12 mouse cellular contexts compared by ENCODE assay signal in genomic region chr1:39944306-39944971, GRCm38 (mm10). TPM values are rescaled to one million over a fixed set of nuclear protein-coding genes. Genes with fewer than 3 reads are reported as not detected.
DNase-seq lines count a peak whose midpoint lies in the region; ATAC-seq and TF ChIP-seq lines count a peak whose summit lies in the region.
"Had no signal": no experiment of that assay in that cellular context is flagged by ENCODE, and none has a peak within 500 bp of the region (broad histone marks: within the 10 kb centered on the region; RNA-seq: fewer than 3 reads in every experiment).

No protein-coding gene starts in this region.

- H3K27me3 ChIP-seq in lung, embryonic 14.5 days (ENCODE audit: insufficient read depth, low read length) = no peaks in the 10 kb centered on the region
- H3K27me3 ChIP-seq in hindbrain, embryonic 14.5 days (ENCODE audit: control insufficient read depth, insufficient read depth, low read length) = no peaks in the 10 kb centered on the region
- no peaks in the 10 kb centered on the region for H3K27me3 ChIP-seq in neural tube, embryonic 14.5 days (ENCODE audit: control insufficient read depth, insufficient read depth, low read length)

- ATAC-seq in lung, embryonic 14.5 days (ENCODE audit: insufficient read depth) = no peak
- ATAC-seq in hindbrain, embryonic 14.5 days (ENCODE audit: low FRiP score) = no peak
- ATAC-seq in neural tube, embryonic 14.5 days (ENCODE audit: low read depth) = no peak

- H3K4me2 ChIP-seq in lung, embryonic 14.5 days = no peak overlapping the region
- H3K4me2 ChIP-seq in hindbrain, embryonic 14.5 days (replicated peaks) = no peak overlapping the region
- no peak overlapping the region for H3K4me2 ChIP-seq in neural tube, embryonic 14.5 days (ENCODE audit: low read depth, low read length)
- H3K4me2 ChIP-seq: liver, embryonic 11.5 days had no signal

- no peaks in the 10 kb centered on the region for H3K36me3 ChIP-seq in lung, embryonic 14.5 days (ENCODE audit: insufficient read depth)
- no peaks in the 10 kb centered on the region for H3K36me3 ChIP-seq in hindbrain, embryonic 14.5 days (replicated peaks; ENCODE audit: control insufficient read depth, insufficient read depth)
- H3K36me3 ChIP-seq in neural tube, embryonic 14.5 days (ENCODE audit: control insufficient read depth, insufficient read depth, low read length) = no peaks in the 10 kb centered on the region

- no peaks in the 10 kb centered on the region for H3K9me3 ChIP-seq in lung, embryonic 14.5 days (ENCODE audit: low read depth, low read length)
- no peaks in the 10 kb centered on the region for H3K9me3 ChIP-seq in hindbrain, embryonic 14.5 days (ENCODE audit: control insufficient read depth, low read length)
- no peaks in the 10 kb centered on the region for H3K9me3 ChIP-seq in neural tube, embryonic 14.5 days (ENCODE audit: control insufficient read depth, low read length)

- no peak for TF ChIP-seq CTCF in lung, embryonic 14.5 days (IDR thresholded peaks at IDR 0.05; ENCODE audit: low read depth)

- H3K4me3 ChIP-seq in lung, embryonic 14.5 days (ENCODE audit: low read depth, low read length) = no peak overlapping the region
- no peak overlapping the region for H3K4me3 ChIP-seq in hindbrain, embryonic 14.5 days (replicated peaks; ENCODE audit: low read length)
- H3K4me3 ChIP-seq in neural tube, embryonic 14.5 days (ENCODE audit: low read depth, low read length) = no peak overlapping the region
- H3K4me3 ChIP-seq: myocyte had no signal

- H3K4me1 ChIP-seq in lung, embryonic 14.5 days (ENCODE audit: insufficient read depth) = peaks cover 38% of the 10 kb centered on the region
- H3K4me1 ChIP-seq in hindbrain, embryonic 14.5 days (replicated peaks; ENCODE audit: control insufficient read depth, insufficient read depth, low read length) = peaks cover 96% of the 10 kb centered on the region
- peaks cover 82% of the 10 kb centered on the region for H3K4me1 ChIP-seq in neural tube, embryonic 14.5 days (ENCODE audit: control insufficient read depth, insufficient read depth, low read length)

- 48% methylated on average over 5 of the region's 5 CpGs for WGBS in lung, embryonic 14.5 days
- WGBS in hindbrain, embryonic 14.5 days = 31% methylated on average over 5 of the region's 5 CpGs
- 10% methylated on average over 5 of the region's 5 CpGs for WGBS in neural tube, embryonic 14.5 days

- no peak overlapping the region for H3K9ac ChIP-seq in lung, embryonic 14.5 days
- no peak overlapping the region for H3K9ac ChIP-seq in hindbrain, embryonic 14.5 days
- no peak overlapping the region for H3K9ac ChIP-seq in neural tube, embryonic 14.5 days (replicated peaks; ENCODE audit: low read depth, low read length)

- DNase-seq in lung, embryonic 14.5 days = peak; percentile 46
- DNase-seq in lung, adult 18-20 months = no peak
- peak; percentile 42 for DNase-seq in T-cell, adult 2 months (ENCODE audit: low spot score)
- no peak for DNase-seq in hindbrain, embryonic 14.5 days (ENCODE audit: low spot score)
- no peak for DNase-seq in adrenal gland, adult 18-20 months (ENCODE audit: low spot score in 2 of 2)
- no peak for DNase-seq in frontal cortex, postnatal 36 days (ENCODE audit: low spot score in 2 of 2)
- DNase-seq in spleen, postnatal 10 days (ENCODE audit: low spot score in 2 of 2) = no peak
- DNase-seq: cerebellum, postnatal 14 days; kidney, adult 18-20 months had no signal

- no peak overlapping the region for H3K27ac ChIP-seq in lung, embryonic 14.5 days (ENCODE audit: low read depth)
- peak overlapping the region; percentile 38; the same call in 1 of the 2 replicates for H3K27ac ChIP-seq in hindbrain, embryonic 14.5 days
- H3K27ac ChIP-seq in neural tube, embryonic 14.5 days (ENCODE audit: low read depth, low read length) = peak overlapping the region; percentile 45; the same call in 1 of the 2 replicates

RNA-seq across cellular contexts. Expression of gene Map4k4, which starts 43.7 kb away (rescaled TPM):
- 44.7 and 49.3 TPM in 2 replicates for polyA plus RNA-seq in lung, embryonic 14.5 days (2014; fragmentation: Nextera tagmentation; extraction: Ambion mirVana)
- polyA plus RNA-seq in hindbrain, embryonic 14.5 days (2014; fragmentation: Nextera tagmentation; extraction: Ambion mirVana) = 46.5 and 51.2 TPM in 2 replicates
- polyA plus RNA-seq in neural tube, embryonic 14.5 days (2014; fragmentation: Nextera tagmentation; extraction: Ambion mirVana) = 47.9 and 56.6 TPM in 2 replicates
- total RNA-seq in adrenal gland, adult 18-20 months (2021) = 10 to 100 TPM; 90.2 to 98.0 TPM

Comparison
In these comparisons a context has a peak if more than half of its experiments do, and no peak if none do; other contexts are left out.
1. DNase-seq: peak in lung, embryonic 14.5 days (single experiment) and T-cell, adult 2 months (single experiment); none in lung, adult 18-20 months (0 of 2), hindbrain, embryonic 14.5 days (single experiment), adrenal gland, adult 18-20 months (0 of 2), frontal cortex, postnatal 36 days (0 of 2) and spleen, postnatal 10 days (0 of 2).